7 mouse cellular contexts compared by ENCODE assay signal in the genomic region with DNA sequence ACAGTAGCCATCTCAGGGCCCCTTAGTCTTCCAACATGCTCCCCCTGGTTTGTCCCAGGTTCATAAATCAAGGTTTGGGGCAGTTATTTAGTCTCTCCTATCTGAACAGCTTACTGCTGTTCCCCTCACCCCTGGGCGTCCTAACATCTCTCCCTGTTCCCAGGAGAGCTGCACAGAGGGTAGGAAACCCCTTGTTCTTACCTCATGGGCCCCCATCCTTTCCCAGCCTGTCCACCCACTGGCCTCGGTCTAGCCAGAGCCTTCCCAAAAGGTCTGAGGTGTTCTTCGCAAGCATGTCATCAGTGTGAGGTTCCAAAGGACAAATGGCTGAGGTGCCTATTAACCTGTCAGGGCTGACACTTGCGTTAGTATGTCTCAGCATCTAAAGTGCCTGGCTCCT. TPM values are rescaled to one million over a fixed set of nuclear protein-coding genes. Genes with fewer than 3 reads are reported as not detected.
DNase-seq lines count a peak whose midpoint lies in the region; ATAC-seq and TF ChIP-seq lines count a peak whose summit lies in the region.

No protein-coding gene starts in this region.

- WGBS in hindbrain, embryonic 14.5 days: 88% methylated on average over 4 of the region's 4 CpGs
- WGBS in hindbrain, embryonic 16.5 days: 87% methylated on average over 4 of the region's 4 CpGs
- WGBS in limb, embryonic 10.5 days: 72% methylated on average over 4 of the region's 4 CpGs

- H3K27ac ChIP-seq in hindbrain, embryonic 14.5 days: 0 out of 2 replicates have a peak overlapping the region, but pooled peaks have one; percentile 11
- no peak overlapping the region for H3K27ac ChIP-seq in hindbrain, embryonic 16.5 days (ENCODE audit: low read depth, low read length)
- peak overlapping the region; percentile 2; the same call in 1 of the 2 replicates for H3K27ac ChIP-seq in testis, adult 2 months (ENCODE audit: control insufficient read depth, insufficient read depth, low read depth, low read length)
- peak overlapping the region; percentile 92 for H3K27ac ChIP-seq in limb, embryonic 10.5 days

- no peak for TF ChIP-seq CTCF in testis, adult 2 months (IDR thresholded peaks at IDR 0.05; ENCODE audit: control insufficient read depth, insufficient read depth, insufficient replicate concordance, low read depth, low read length)

- DNase-seq in hindbrain, embryonic 14.5 days (ENCODE audit: low spot score): no peak
- DNase-seq in testis, postnatal 10 days (ENCODE audit: low spot score): no peak
- DNase-seq in limb, embryonic 10.5 days (ENCODE audit: low spot score): no peak
- DNase-seq in retina, postnatal 1 day: no peak
- DNase-seq in c-Kit-positive CD71-positive TER-119-positive erythroid progenitor cells, embryonic 14.5 days (ENCODE audit: low spot score): no peak

- no peak for ATAC-seq in hindbrain, embryonic 14.5 days (ENCODE audit: low FRiP score)
- ATAC-seq in hindbrain, embryonic 16.5 days: no peak

- no peaks in the 10 kb centered on the region for H3K9me3 ChIP-seq in hindbrain, embryonic 14.5 days (ENCODE audit: control insufficient read depth, low read length)
- H3K9me3 ChIP-seq in hindbrain, embryonic 16.5 days (ENCODE audit: control insufficient read depth, low read length): no peaks in the 10 kb centered on the region
- H3K9me3 ChIP-seq in limb, embryonic 10.5 days (replicated peaks): no peaks in the 10 kb centered on the region

- no peak for TF ChIP-seq POLR2A in testis, adult 2 months (IDR thresholded peaks at IDR 0.05; ENCODE audit: control insufficient read depth, low read depth, low read length)

- no peak overlapping the region for H3K9ac ChIP-seq in hindbrain, embryonic 14.5 days
- H3K9ac ChIP-seq in hindbrain, embryonic 16.5 days (ENCODE audit: low read depth, low read length): no peak overlapping the region

- H3K27me3 ChIP-seq in hindbrain, embryonic 14.5 days (ENCODE audit: control insufficient read depth, insufficient read depth, low read length): no peaks in the 10 kb centered on the region
- H3K27me3 ChIP-seq in hindbrain, embryonic 16.5 days (replicated peaks; ENCODE audit: control insufficient read depth, insufficient read depth, low read length): no peaks in the 10 kb centered on the region
- H3K27me3 ChIP-seq in testis, adult 2 months (ENCODE audit: control insufficient read depth, insufficient read depth, low read length): no peaks in the 10 kb centered on the region
- H3K27me3 ChIP-seq in limb, embryonic 10.5 days (ENCODE audit: low read depth, poor library complexity, severe bottlenecking): no peaks in the 10 kb centered on the region

- H3K36me3 ChIP-seq in hindbrain, embryonic 14.5 days (replicated peaks; ENCODE audit: control insufficient read depth, insufficient read depth): no peaks in the 10 kb centered on the region; the same call in 1 of the 2 replicates
- no peaks in the 10 kb centered on the region for H3K36me3 ChIP-seq in hindbrain, embryonic 16.5 days (ENCODE audit: control insufficient read depth, insufficient read depth, low read length)
- H3K36me3 ChIP-seq in testis, adult 2 months (ENCODE audit: control insufficient read depth, insufficient read depth, low read length): no peaks in the 10 kb centered on the region
- H3K36me3 ChIP-seq in limb, embryonic 10.5 days: peaks cover 14% of the 10 kb centered on the region

- H3K4me1 ChIP-seq in hindbrain, embryonic 14.5 days (replicated peaks; ENCODE audit: control insufficient read depth, insufficient read depth, low read length): peaks cover 29% of the 10 kb centered on the region
- peaks cover 22% of the 10 kb centered on the region for H3K4me1 ChIP-seq in hindbrain, embryonic 16.5 days (ENCODE audit: control insufficient read depth, insufficient read depth, low read depth, low read length)
- peaks cover 22% of the 10 kb centered on the region for H3K4me1 ChIP-seq in testis, adult 2 months (ENCODE audit: control insufficient read depth, insufficient read depth, low read length)
- peaks cover 57% of the 10 kb centered on the region for H3K4me1 ChIP-seq in limb, embryonic 10.5 days

- H3K4me2 ChIP-seq in hindbrain, embryonic 14.5 days (replicated peaks): no peak overlapping the region
- no peak overlapping the region for H3K4me2 ChIP-seq in hindbrain, embryonic 16.5 days (ENCODE audit: low read length)

- no peak overlapping the region for H3K4me3 ChIP-seq in hindbrain, embryonic 14.5 days (replicated peaks; ENCODE audit: low read length)
- H3K4me3 ChIP-seq in hindbrain, embryonic 16.5 days (ENCODE audit: low read length): no peak overlapping the region
- peak overlapping the region; percentile 89 for H3K4me3 ChIP-seq in testis, adult 2 months (ENCODE audit: control insufficient read depth, low read depth, low read length)
- H3K4me3 ChIP-seq in limb, embryonic 10.5 days: no peak overlapping the region

RNA-seq across cellular contexts. Expression of gene Sik1, which starts 1.6 kb away (rescaled TPM):
- polyA plus RNA-seq in hindbrain, embryonic 14.5 days (2014; fragmentation: Nextera tagmentation; extraction: Ambion mirVana): 17.0 and 20.5 TPM in 2 replicates
- 16.2 and 17.4 TPM in 2 replicates for polyA plus RNA-seq in hindbrain, embryonic 16.5 days (2015; fragmentation: Nextera tagmentation; extraction: Ambion mirVana)
- 19.2 and 26.4 TPM in 2 replicates for polyA plus RNA-seq in testis, adult 2 months (2012; rRNA removed)
- 10.3 and 13.4 TPM in 2 replicates for polyA plus RNA-seq in limb, embryonic 10.5 days (2016; fragmentation: Nextera tagmentation; extraction: Ambion mirVana)
